Mouse (Mus musculus) WW6 (cell line): ENCODE measurements at regions not wholly inside any gene's neighbourhood (a gene's known extent, or its start where the extent isn't known, plus 50 kb on each side); places are given as distances from the start of the nearest gene placed in this dataset.
A peak's percentile ranks its signal among the peaks of the same experiment; 100 is the strongest.

Source experiments
- DNase-seq: peaks from one replicate; pipeline ENCODE4 v3.0.0-alpha.2; 2013; ENCODE audit warnings: low read depth, low spot score

GRCm38 (mm10) chr10:45957686-45958085 lies 380.1 kb downstream of the Hace1 start:
- no peak for DNase-seq

GRCm38 (mm10) chr10:45972240-45972639 lies 394.6 kb downstream of the Hace1 start:
- no peak for DNase-seq

- DNase-seq = no peak
These were observed 405.2 kb downstream of the Hace1 start for GRCm38 (mm10) chr10:45982731-45983274.

- no peak for DNase-seq
These were observed 406.2 kb downstream of the Hace1 start for GRCm38 (mm10) chr10:45983671-45984335.

- DNase-seq = no peak
These were observed 408.7 kb downstream of the Hace1 start for GRCm38 (mm10) chr10:45986341-45986740.

GRCm38 (mm10) chr10:46006319-46006718 lies 428.7 kb downstream of the Hace1 start:
- no peak for DNase-seq

- DNase-seq = peak; percentile 40
These were observed 434.4 kb downstream of the Hace1 start for GRCm38 (mm10) chr10:46011916-46012596.

GRCm38 (mm10) chr10:46012599-46012998 lies 435.0 kb downstream of the Hace1 start:
- DNase-seq = no peak

GRCm38 (mm10) chr10:46016295-46016694 lies 438.7 kb downstream of the Hace1 start:
- no peak for DNase-seq

- no peak for DNase-seq
These were observed 468.0 kb downstream of the Hace1 start for GRCm38 (mm10) chr10:46045474-46046093.

- DNase-seq = no peak
These were observed 468.6 kb downstream of the Hace1 start for GRCm38 (mm10) chr10:46046094-46046749.

- no peak for DNase-seq
These were observed 469.3 kb downstream of the Hace1 start for GRCm38 (mm10) chr10:46046890-46047414.

GRCm38 (mm10) chr10:46047591-46047990 lies 470.0 kb downstream of the Hace1 start:
- no peak for DNase-seq

- peak; percentile 22 for DNase-seq
These were observed 480.0 kb downstream of the Hace1 start for GRCm38 (mm10) chr10:46057362-46058198.

- DNase-seq = no peak
These were observed 480.5 kb downstream of the Hace1 start for GRCm38 (mm10) chr10:46058199-46058472.

- DNase-seq = no peak
These were observed 481.7 kb downstream of the Hace1 start for GRCm38 (mm10) chr10:46059285-46059684.

GRCm38 (mm10) chr10:46063831-46064230 lies 486.2 kb downstream of the Hace1 start:
- no peak for DNase-seq

GRCm38 (mm10) chr10:46070766-46071165 lies 493.1 kb downstream of the Hace1 start:
- DNase-seq = no peak

GRCm38 (mm10) chr10:46071220-46071619 lies 493.6 kb downstream of the Hace1 start:
- DNase-seq = no peak

- DNase-seq = no peak
These were observed 494.4 kb downstream of the Hace1 start for GRCm38 (mm10) chr10:46071810-46072549.
